Mouse (Mus musculus) liver, postnatal 0 days (tissue): Measurements from ENCODE around the gene Fhl5. TPM values are rescaled to one million over a fixed set of nuclear protein-coding genes. Genes with fewer than 3 reads are reported as not detected.

Source experiments
- ATAC-seq: fragments of 200-750 bp; cut with Nextera tagmentation; 2 replicates; pipeline ENCODE4 v1.8.0; 2017; ENCODE audit warnings: mild to moderate bottlenecking, moderate library complexity
- DNase-seq: peaks from one replicate; pipeline ENCODE4 v3.0.0-alpha.2; 2016
- H3K27ac ChIP-seq: fragments of 300-500 bp; sonication (generic); 2 replicates; pipeline ENCODE4 v1.5.1; 2014; ENCODE audit warnings: antibody characterized with exemption, moderate library complexity, mild to moderate bottlenecking, low read depth
- H3K27me3 ChIP-seq: fragments of 300-500 bp; sonication (generic); 2 replicates; pipeline ENCODE4 v1.6.1; 2014; ENCODE audit warnings: low read length, control low read depth, mixed read lengths; ENCODE audit not compliant: insufficient read depth
- H3K36me3 ChIP-seq: fragments of 300-500 bp; sonication (generic); replicated peaks from 2 replicates; pipeline ENCODE4 v1.6.1; 2014; ENCODE audit warnings: mild to moderate bottlenecking, control low read depth, low read length, moderate library complexity, mixed read lengths; ENCODE audit not compliant: insufficient read depth
- H3K4me1 ChIP-seq: fragments of 300-500 bp; sonication (generic); 2 replicates; pipeline ENCODE4 v1.6.1; 2014; ENCODE audit warnings: antibody characterized with exemption, mild to moderate bottlenecking, control low read depth; ENCODE audit not compliant: insufficient read depth
- H3K4me2 ChIP-seq: fragments of 300-500 bp; sonication (generic); 2 replicates; pipeline ENCODE4 v1.6.1; 2014; ENCODE audit warnings: low read depth, mild to moderate bottlenecking, low read length, moderate library complexity, mixed read lengths
- H3K4me3 ChIP-seq: fragments of 300-500 bp; sonication (generic); 2 replicates; pipeline ENCODE4 v1.5.1; 2014; ENCODE audit warnings: low read depth, low read length
- H3K9ac ChIP-seq: fragments of 300-500 bp; sonication (generic); replicated peaks from 2 replicates; pipeline ENCODE4 v1.6.1; 2014; ENCODE audit warnings: mild to moderate bottlenecking, moderate library complexity
- H3K9me3 ChIP-seq: fragments of 300-500 bp; sonication (generic); 2 replicates; pipeline ENCODE4 v1.6.1; 2016; ENCODE audit warnings: mild to moderate bottlenecking, control low read depth, low read length, mixed read lengths
- CTCF ChIP-seq: sonication (generic); IDR thresholded peaks from 2 replicates; pipeline ENCODE4 v1.5.1; 2016; ENCODE audit warnings: antibody characterized with exemption, low read depth
- EP300 ChIP-seq: IDR thresholded peaks from 2 replicates; pipeline ENCODE4 v1.6.1; 2016; ENCODE audit warnings: antibody characterized with exemption, low read depth, mild to moderate bottlenecking
- WGBS: fragments of 180-500 bp; shearing (Covaris S2); extraction: QIAGEN DNeasy Blood & Tissue Kit; methylation state at CpG from one replicate; pipeline ENCODE4 v1.1.7; 2014; ENCODE audit not compliant: insufficient replicate concordance; 5-methylcytosine and 5-hydroxymethylcytosine counted together
- polyA plus RNA-seq: library from polyadenylated mRNA; unstranded; fragments of >200 nt; fragmentation: Nextera tagmentation; extraction: Ambion mirVana; gene quantifications from 2 replicates; pipeline ENCODE4 v1.2.1, GENCODE M21; 2015

Gene Fhl5
- polyA plus RNA-seq, 1 experiment from 2014 or later, result not detected

DNA sequence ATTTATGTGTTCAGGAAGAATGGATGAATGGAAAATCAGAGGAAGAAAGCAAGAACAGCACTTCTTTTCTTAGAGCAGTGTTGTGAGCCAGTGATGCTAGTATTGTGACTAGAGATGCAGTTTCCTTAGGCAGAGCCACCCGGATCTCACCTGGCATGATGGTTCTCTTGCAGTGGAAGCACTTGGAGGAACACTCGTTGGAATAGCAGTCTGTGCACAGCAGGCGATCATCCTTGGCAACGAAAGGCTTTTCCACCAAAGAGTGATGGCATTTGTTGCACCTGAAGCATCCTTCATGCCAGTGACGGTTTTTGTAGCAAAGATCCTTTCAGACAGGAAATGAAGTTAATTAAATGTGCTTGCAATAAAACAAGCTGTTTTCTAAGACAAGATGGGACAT, 29.2 kb downstream of the Fhl5 start:
- ATAC-seq (no peak), DNase-seq (no peak)
- TF ChIP-seq EP300, result no peak
- TF ChIP-seq CTCF, result no peak
- H3K27me3 ChIP-seq, result no peaks in the 10 kb centered on the region
- no peaks in the 10 kb centered on the region for H3K9me3 ChIP-seq
- WGBS, result 51% methylated on average over 5 of the region's 5 CpGs
- H3K27ac ChIP-seq, result no peak overlapping the region
- no peak overlapping the region for H3K4me2 ChIP-seq
- no peak overlapping the region for H3K9ac ChIP-seq
- no peaks in the 10 kb centered on the region for H3K4me1 ChIP-seq
- H3K4me3 ChIP-seq, result no peak overlapping the region
- H3K36me3 ChIP-seq, result no peaks in the 10 kb centered on the region

DNA sequence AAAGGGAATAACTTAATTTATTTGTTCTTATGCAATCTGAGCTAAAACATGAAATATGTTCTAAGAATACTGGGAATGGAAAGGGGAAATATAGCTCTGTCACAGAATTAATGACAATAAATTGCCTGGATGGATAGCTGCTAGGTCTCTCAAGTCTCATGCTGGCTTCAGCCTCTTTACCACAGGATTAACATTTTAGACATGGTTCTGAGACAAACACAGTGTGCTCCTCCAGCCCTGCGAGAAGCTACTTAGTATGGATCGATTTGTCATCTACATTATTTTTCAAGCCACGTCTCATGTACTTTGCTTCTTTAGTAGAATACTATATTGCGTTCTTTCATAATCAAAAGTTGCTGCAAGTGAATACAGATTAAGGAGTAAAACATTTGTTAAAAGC, 36.5 kb downstream of the Fhl5 start:
- H3K27ac ChIP-seq, result no peak overlapping the region
- ATAC-seq (no peak), DNase-seq (no peak)
- no peak overlapping the region for H3K4me2 ChIP-seq
- H3K9me3 ChIP-seq, result no peaks in the 10 kb centered on the region
- no peak overlapping the region for H3K4me3 ChIP-seq
- TF ChIP-seq CTCF (no peak), EP300 (no peak)
- no peaks in the 10 kb centered on the region for H3K4me1 ChIP-seq
- 72% methylated on average over 4 of the region's 4 CpGs for WGBS
- H3K9ac ChIP-seq, result no peak overlapping the region
- H3K27me3 ChIP-seq, result no peaks in the 10 kb centered on the region
- no peaks in the 10 kb centered on the region for H3K36me3 ChIP-seq

DNA sequence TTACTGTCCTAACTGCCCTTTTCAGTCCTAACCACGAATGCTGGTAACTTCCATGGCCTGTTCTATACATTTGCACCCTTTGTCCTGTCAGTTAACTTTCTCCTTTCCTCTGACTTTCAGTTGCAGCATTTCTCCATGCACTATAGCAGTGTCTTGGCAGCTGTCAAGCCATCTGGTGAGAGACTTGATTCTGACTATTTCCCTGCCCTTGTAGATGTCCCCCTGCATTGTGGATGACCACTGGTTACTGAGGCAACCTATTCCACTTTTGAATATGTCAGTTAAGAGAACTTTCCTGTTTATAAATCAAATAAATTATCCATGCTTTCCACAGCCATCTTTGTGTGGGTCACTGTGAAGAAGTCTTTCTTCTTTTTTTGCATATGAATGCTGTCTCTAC, 45.4 kb downstream of the Fhl5 start:
- TF ChIP-seq EP300 (no peak), CTCF (no peak)
- WGBS, result 38% methylated on average over 1 of the region's 1 CpGs
- no peak overlapping the region for H3K4me3 ChIP-seq
- no peaks in the 10 kb centered on the region for H3K9me3 ChIP-seq
- no peaks in the 10 kb centered on the region for H3K27me3 ChIP-seq
- no peak overlapping the region for H3K4me2 ChIP-seq
- DNase-seq, result no peak
- no peaks in the 10 kb centered on the region for H3K36me3 ChIP-seq
- H3K9ac ChIP-seq, result no peak overlapping the region
- no peak for ATAC-seq
- no peaks in the 10 kb centered on the region for H3K4me1 ChIP-seq
- no peak overlapping the region for H3K27ac ChIP-seq

DNA sequence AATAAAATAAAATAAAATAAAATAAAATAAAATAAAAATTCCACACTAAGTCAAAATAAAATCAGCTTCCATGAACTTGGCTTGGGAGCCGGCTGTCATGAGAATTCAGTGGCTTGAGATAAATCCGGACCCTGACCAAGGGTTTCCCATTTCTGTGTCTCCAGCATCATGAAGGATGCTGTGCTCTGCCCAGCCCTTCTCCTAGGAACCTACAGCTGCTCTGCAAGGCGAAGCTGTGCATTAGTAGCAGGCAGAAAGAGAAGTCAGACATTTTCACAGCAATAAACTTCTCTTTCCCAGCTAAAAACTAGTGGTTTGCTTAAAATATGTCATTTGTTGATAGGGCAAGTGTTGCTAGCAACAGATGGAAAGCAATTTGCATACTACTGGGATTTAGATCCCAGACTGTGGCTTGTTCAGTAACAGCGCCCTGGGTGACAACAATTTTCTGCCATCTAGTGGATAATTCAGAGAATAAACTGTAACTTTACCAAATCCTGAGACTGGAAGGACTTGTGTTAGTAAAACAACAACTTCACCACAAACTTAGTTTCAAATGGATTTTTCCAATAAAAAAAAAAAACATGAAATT, 63.0 kb downstream of the Fhl5 start:
- TF ChIP-seq CTCF, result peak; percentile 22; the same call in 1 of the 2 replicates
- no peak for TF ChIP-seq EP300
- H3K9me3 ChIP-seq, result no peaks in the 10 kb centered on the region
- no peaks in the 10 kb centered on the region for H3K27me3 ChIP-seq
- no peak overlapping the region for H3K27ac ChIP-seq
- H3K4me2 ChIP-seq, result no peak overlapping the region
- no peak overlapping the region for H3K4me3 ChIP-seq
- no peaks in the 10 kb centered on the region for H3K36me3 ChIP-seq
- DNase-seq, result no peak
- no peak for ATAC-seq
- H3K9ac ChIP-seq, result no peak overlapping the region
- H3K4me1 ChIP-seq, result no peaks in the 10 kb centered on the region
- 59% methylated on average over 4 of the region's 4 CpGs for WGBS

Other genes starting within 250 kb of the Fhl5 start
- gene Ufl1, start 38.9 kb upstream of the Fhl5 start, polyA plus RNA-seq, result 19.9 and 23.3 TPM in 2 replicates